Mouse (Mus musculus): ENCODE results near the gene Ptpn18.
"Not testable (repeated sequence)": the region's sequence is repeated elsewhere in the genome, so short reads cannot be mapped to it uniquely, and the experiment has no call there.

Ptpn18 gene

GRCm38 (mm10) chr1:34459284-34460060 lies at the start of gene Ptpn18:
TSS of gene Ptpn18 (plus strand) at chr1:34459762.
- DNase-seq, result peak; percentile 94

GRCm38 (mm10) chr1:34428466-34428865 lies 31.1 kb upstream of the Ptpn18 start:
- DNase-seq, result no peak

DNA sequence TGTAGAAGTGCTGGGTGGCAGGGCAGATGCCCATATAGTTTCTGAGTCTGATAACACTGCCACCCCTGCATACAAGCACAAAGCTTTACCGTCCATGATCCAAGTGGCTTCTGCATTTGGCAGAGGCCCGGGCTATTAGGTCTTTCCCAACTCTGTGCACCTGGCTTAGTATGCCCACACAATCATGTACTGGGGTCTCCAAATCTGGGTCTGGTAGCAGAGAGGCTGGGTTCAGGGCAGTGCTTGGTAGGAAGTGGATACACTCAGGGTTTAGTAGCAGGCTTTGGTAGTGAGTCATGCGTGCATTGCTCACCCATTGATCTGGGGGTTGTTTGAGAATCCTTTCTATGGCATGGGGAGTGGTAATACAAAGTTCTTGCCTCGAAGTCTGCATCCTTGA lies 30.3 kb upstream of the Ptpn18 start:
- no peak for DNase-seq

GRCm38 (mm10) chr1:34430981-34431380 lies 28.6 kb upstream of the Ptpn18 start:
- no peak for DNase-seq

DNA sequence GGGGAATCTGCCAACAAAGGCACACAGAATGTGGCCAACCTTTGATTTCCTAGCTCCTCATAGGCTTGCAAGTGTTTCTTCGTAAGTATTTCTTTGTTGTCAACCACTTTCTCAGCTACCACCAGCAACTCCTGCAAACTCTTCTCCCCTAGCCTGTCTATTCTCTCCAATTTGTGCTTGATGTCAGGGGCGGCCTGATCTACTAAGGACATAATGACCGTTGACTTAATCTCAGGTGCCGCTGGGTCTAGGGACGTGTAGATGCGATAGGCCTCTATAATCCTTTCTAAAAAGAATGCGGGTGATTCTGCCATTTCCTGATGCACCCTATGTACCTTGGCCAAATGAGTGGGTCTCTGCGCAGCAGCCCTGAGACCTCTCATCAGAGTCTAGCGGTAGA lies 28.1 kb upstream of the Ptpn18 start:
- no peak for DNase-seq

DNA sequence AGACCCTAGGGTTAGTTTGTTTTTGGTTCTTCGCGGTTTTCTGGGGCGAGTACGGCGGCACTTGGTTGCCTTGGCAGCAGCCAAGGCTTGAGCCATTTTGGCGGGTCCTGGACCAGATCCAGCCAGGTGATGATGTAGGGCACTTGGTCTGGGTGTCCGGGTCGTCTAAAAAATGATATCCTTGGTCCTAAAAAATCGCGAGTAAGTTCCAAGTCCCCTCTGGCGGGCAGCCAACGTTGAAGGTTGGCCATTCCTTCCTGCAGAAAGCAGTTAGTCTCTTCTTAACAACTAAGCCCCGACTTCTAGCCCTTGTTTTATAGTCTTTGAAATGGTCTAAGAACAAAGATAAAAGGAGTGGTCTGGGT lies 27.2 kb upstream of the Ptpn18 start:
- DNase-seq, result peak; percentile 65

DNA sequence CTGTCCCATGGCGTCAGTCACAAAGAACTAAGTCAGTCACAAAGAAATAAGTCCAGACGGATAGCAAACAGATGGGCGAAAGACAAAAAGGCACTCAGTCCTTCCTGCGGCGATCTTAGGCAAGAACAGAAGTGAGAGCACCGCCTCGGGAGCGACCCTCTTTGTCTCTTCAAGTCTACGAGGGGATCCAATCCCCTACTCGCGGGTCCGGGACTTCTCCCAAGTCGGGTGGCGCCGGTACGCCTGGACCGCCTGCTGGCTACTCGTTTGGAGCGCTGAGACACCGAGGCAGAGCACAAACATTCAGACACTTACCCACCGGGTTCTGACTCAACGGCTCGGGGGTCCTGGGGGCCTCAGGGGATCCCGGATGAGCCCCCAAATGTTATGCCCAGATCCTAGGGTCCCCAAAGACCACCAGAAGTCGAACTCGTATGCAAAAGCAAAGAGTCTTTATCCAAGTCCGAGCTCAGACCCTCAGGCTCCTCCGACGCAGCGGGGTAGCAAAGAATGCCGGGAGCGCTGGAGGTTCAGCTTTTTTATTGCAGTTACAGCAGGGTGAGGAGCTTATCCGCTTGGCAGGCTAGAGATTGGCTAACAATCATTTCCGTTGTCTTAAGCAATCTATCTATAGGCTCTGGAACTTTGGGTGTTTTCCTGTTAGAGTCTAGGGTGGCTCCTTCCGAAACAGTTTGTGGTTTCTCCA lies 26.6 kb upstream of the Ptpn18 start:
- DNase-seq, result peak; percentile 45

GRCm38 (mm10) chr1:34433891-34434521 lies 25.6 kb upstream of the Ptpn18 start:
- peak; percentile 48 for DNase-seq

DNA sequence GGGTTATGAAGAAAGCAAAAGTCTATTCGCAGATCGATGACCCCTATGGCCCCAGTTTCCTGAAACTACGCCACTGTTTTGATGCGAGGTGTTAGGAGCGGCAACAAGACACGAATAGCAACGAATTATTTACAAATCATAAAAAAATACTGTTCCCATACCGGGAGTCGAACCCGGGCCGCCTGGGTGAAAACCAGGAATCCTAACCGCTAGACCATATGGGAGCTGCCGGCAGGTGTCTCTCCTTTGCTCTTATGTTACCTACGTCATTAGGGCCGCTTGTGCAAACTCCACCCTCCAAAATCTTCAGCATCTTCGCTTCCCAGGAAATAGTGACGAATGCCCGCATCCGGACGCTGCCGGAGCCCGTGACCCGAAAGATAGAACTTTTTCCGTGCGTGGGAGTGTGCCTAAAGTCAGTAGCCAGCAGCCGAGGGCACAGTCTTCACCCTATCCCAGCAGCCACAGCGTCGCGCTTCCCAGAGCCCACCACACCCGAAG lies 24.9 kb upstream of the Ptpn18 start:
- peak; percentile 89 for DNase-seq

- no peak for DNase-seq
These were observed 24.0 kb upstream of the Ptpn18 start for GRCm38 (mm10) chr1:34435371-34436120.

- no peak for DNase-seq
These were observed 23.2 kb upstream of the Ptpn18 start for GRCm38 (mm10) chr1:34436374-34436773.

DNA sequence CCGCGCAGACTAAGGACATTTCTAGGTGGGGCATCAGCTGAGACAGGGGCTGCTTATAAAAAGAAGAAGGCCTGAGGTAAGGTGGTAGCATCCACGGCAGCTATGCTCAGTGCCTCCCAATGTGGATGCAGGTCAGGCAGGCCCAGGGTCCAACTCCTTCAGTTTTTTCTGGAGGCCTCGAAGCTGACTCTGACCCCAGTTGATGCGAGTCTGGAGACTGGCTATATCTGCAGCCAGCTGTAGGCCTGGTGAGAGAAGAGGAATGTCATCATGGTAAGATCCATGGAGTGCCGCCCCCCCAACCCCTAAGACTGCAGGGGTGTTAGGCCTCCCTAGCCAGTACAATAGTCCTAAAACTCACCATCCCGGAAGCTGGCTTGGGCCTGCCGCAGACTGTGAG lies 22.2 kb upstream of the Ptpn18 start:
- DNase-seq, result not testable (repeated sequence)

DNA sequence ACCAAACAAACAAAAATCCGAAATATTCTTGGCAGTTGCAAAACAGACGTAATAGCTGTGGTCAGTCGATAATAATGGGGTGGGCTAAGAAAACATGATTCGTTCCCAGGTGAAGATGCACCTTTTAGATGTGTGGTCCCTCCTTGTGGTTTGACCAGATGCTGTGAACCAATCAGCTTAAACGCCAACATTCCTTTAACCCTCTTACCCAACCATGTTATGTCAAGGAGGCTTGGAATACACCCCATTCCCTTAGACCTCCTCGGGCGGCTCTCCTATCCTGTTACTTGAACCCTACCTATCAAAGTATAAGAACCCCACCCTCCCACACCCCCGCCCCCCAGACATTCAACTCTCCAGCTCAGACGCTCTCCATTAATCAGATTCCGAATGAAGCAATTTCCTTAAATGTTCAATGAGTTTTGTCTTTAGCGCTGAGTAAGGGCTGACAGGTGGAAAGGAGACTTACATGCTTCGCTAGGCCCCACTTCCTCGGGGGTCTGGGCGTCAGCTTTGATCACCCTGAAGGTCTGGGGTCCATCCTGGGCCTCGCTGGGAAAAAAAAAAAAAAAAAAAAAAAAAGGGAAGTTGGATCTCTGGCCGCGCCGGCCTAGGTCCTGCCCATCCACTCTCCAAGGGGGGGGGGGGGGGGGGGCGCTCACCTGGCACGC lies 21.0 kb upstream of the Ptpn18 start:
- DNase-seq, result no peak

DNA sequence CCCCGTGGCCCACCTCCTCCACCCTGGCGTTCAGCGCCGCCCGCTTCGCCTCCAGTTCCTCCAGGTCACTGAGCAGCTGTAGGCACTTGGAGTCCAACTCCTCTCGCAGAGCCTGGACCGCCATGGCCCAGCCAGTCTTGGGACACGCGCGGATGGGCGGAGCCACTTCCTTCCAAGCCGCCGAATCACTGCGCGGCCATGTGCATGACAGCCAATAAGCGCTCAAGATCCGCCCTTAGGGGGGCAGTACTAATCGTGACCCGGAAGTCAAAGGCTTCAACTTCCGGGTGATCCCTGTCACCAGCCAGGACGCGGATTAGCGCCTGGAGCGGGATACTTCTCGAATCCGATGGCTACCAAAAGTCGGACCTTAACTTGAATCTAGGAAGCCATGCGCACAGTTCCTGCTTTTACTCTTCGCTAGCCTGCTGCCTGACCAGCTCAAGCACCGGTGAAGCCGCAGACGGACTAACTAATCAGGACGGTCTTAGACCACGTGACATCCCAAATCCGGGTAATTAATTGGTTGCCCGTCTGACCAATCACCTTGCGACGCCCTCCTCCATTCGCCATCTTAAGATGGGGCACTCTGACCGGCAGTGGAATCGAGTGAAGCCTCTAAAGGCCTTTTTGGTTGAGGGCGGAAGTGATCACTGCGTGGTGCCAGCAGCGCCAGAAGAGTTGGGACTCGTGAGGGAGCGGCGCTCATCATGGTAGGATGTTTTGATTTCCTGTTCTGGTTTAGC lies 20.2 kb upstream of the Ptpn18 start, which contains the start of the genes Ccdc115 and Imp4:
Gene Ccdc115, minus strand, starts transcription at position 458 of the 746 bp plus-strand sequence.
Gene Imp4, plus strand, starts transcription at position 637 of the 746 bp plus-strand sequence.
- DNase-seq, result peak; percentile 97

DNA sequence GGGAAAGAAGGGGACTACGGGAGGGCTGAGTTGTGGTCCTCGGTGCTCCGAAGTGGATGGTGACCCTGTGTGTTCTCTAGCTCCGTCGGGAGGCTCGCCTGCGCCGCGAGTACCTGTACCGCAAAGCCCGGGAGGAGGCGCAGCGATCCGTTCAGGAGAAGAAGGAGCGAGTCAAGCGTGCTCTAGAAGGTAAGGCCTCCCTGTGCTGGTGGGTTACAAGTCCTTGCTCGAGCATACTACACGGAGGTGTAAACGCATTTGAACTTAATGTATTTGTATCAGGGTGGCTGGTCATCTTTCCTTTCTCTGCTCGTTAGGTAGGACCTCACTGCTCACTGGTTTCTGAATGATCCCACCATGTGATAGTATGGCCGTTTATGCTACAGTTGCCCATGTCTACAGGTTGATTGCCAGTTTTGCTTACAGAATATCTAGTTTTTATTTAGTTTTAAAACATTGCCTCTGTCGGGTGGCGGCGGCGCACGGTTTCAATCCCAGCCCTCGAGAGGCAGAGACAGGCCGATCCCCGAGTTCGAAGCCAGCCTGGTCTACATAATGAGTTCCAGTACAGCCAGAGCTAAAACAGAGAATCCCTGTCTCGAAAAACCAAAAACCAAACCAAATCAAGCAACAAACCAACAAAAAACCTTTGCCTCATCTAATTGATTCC lies 19.5 kb upstream of the Ptpn18 start:
- no peak for DNase-seq

DNA sequence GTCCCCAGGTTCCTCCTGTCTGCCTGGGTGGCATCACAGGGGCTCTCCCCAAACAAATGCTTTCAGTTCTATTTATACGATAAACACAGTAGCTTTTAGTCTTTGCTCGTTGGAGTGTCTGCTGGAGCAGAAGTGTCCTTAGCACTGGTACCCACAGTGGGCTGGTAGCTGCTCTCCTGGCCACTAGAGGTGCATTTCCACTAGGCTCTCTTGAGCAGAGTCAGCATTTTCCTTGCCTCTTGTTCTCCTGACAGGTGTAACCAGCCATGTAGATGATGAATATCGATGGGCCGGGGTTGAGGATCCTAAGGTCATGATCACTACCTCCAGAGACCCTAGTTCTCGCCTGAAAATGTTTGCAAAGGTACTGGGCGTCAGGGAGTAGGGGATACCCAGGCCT lies 16.4 kb upstream of the Ptpn18 start:
- DNase-seq, result no peak

DNA sequence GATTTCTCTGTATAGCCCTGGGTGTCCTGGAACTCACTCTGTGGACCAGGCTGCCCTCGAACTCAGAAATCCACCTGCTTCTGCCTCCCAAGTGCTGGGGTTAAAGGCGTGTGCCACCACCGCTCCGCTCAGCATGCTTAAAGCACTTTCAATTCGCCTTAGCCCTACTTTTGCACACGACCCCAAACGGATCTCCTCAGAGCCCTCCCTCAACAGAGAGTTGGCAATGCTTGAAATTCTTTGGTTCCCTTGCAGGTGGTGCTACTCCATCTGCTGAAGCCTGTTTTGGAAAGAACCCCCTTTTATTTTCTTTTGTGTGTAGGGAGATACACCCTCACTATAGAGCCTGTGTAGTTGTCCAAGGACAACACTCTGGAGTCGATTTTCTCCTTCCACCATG lies 1.1 kb upstream of the Ptpn18 start:
- no peak for DNase-seq

DNA sequence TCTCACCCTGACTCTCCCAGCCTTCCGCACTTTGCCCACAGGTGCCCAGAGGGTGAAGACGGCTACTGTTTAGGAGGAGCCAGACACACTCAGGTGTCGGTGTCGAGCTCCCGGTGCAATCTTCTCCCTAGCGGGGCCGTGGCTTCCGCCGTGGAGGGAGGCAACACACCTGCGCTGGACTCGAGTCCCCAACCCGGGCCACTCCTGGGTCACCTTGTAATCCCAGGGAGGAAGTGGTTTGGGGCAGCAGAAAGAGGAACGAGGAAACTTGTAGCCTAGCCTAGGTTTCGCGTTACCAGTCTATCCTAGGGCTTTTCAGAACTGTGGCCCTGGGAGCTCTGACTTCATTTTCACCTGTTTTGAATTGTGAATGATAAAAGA lies 489 bp downstream of the Ptpn18 start:
- peak; percentile 54 for DNase-seq

DNA sequence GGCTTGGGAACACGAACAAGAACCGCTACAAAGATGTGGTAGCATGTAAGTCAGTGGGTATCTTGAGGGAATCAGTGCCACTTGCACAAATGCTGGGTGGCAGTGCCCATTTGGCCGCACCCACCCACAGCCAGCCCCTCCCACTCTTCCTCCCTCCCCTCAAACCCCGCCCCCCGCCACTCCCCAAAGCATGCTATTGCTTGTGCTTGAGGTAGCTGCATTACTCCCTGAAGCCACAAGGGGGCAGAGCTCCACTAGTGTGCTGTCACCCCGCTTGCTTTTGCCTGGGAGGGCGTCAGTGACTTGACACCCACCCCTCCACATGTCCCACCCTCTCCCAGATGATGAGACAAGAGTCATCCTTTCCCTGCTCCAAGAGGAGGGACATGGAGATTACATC lies 3.2 kb downstream of the Ptpn18 start:
- peak; percentile 81 for DNase-seq

DNA sequence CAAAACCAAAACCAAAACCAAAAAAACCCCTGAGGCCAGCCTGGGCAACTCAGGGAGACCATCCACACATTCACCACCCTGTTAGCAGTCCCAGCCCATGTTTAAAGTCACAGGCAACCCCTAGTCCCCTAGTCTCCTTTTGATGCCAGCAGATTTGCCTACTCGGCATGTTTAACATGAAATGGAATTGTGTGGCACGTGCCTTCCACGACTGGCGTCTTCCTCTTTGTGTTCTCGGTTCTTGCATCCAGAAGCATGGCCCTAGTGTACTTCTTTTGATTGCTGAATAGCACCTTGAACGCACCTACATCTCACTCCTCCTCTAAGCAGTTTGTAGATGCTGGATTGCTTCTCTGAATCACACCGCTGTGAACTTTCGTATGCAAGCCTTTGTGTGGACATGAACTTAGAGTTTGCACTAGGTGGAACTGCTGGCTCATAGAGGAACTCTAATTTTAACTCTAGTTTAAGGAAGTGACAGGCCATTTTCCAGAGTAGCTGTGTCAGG lies 4.8 kb downstream of the Ptpn18 start:
- DNase-seq, result no peak

DNA sequence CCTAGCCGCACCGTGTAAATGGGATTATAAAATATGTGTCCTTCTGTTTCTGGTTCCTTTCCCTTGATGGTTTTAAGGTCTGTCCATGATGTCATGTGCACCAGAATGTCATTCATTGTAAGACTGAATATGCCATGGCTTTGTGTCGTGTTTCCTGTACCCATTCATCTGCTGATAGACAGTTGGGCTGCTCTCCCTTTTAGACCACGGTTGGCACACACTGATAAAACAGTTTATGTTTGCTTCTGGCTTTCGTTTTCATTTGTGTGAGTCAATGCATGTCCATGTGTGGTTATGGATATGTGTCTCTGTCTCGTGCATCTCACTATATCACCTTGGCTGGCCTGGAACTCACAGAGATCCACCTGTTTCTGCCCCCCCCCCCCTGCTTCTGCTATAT lies 5.9 kb downstream of the Ptpn18 start:
- no peak for DNase-seq

All from kidney, postnatal 10 days (tissue).